Mouse (Mus musculus) heart, embryonic 14.5 days (tissue): ENCODE results near the gene Pyy. TPM values are rescaled to one million over a fixed set of nuclear protein-coding genes. Genes with fewer than 3 reads are reported as not detected.

ENCODE experiments used
- ATAC-seq: fragments of 200-750 bp; cut with Nextera tagmentation; 2 replicates; pipeline ENCODE4 v1.8.0; 2017; ENCODE audit warnings: low read depth, moderate TSS enrichment; ENCODE audit not compliant: insufficient number of reproducible peaks, insufficient read depth, low FRiP score
- H3K27ac ChIP-seq, 2 experiments: fragments of 200-500 bp in 1 of 2; fragments of 300-500 bp in 1 of 2; sonication (generic) in 1 of 2; replicated peaks in 1 of 2; 2 replicates each; pipeline ENCODE4 v1.5.1; 2012 to 2014; ENCODE audit warnings: low read depth in 2 of 2, low read length in 2 of 2, control low read depth in 1 of 2, mild to moderate bottlenecking in 1 of 2, mixed read lengths in 1 of 2; ENCODE audit not compliant: control insufficient read depth in 1 of 2, insufficient read depth in 1 of 2
- H3K27me3 ChIP-seq: fragments of 300-500 bp; sonication (generic); 2 replicates; pipeline ENCODE4 v1.6.1; 2014; ENCODE audit warnings: mild to moderate bottlenecking, low read length, control low read depth; ENCODE audit not compliant: control insufficient read depth, insufficient read depth
- H3K36me3 ChIP-seq: fragments of 300-500 bp; sonication (generic); 2 replicates; pipeline ENCODE4 v1.6.1; 2014; ENCODE audit warnings: mild to moderate bottlenecking, control low read depth, low read length, mixed read lengths; ENCODE audit not compliant: control insufficient read depth, insufficient read depth
- H3K4me1 ChIP-seq, 2 experiments: fragments of 200-500 bp in 1 of 2; fragments of 300-500 bp in 1 of 2; sonication (generic) in 1 of 2; 2 replicates each; pipeline ENCODE4 v1.6.1; 2012 to 2014; ENCODE audit warnings: low read length in 2 of 2, control low read depth in 1 of 2, mixed read lengths in 1 of 2; ENCODE audit not compliant: control insufficient read depth in 2 of 2, insufficient read depth in 2 of 2
- H3K4me2 ChIP-seq: fragments of 300-500 bp; sonication (generic); 2 replicates; pipeline ENCODE4 v1.6.1; 2014; ENCODE audit warnings: mild to moderate bottlenecking, low read length
- H3K4me3 ChIP-seq, 2 experiments: fragments of 200-500 bp in 1 of 2; fragments of 300-500 bp in 1 of 2; sonication (generic) in 1 of 2; 2 replicates each; pipeline ENCODE4 v1.5.1; 2012 to 2014; ENCODE audit warnings: low read length in 2 of 2, mild to moderate bottlenecking in 2 of 2, control low read depth in 1 of 2, low read depth in 1 of 2, moderate library complexity in 1 of 2; ENCODE audit not compliant: control insufficient read depth in 1 of 2, insufficient read depth in 1 of 2
- H3K9ac ChIP-seq: fragments of 300-500 bp; sonication (generic); 2 replicates; pipeline ENCODE4 v1.6.1; 2014; ENCODE audit warnings: mild to moderate bottlenecking, low read length
- H3K9me3 ChIP-seq: fragments of 300-500 bp; sonication (generic); 2 replicates; pipeline ENCODE4 v1.6.1; 2016; ENCODE audit warnings: low read length, control low read depth; ENCODE audit not compliant: control insufficient read depth
- WGBS: fragments of 180-500 bp; shearing (Covaris S2); extraction: QIAGEN DNeasy Blood & Tissue Kit; methylation state at CpG from one replicate; pipeline ENCODE4 v1.1.7; 2014; 5-methylcytosine and 5-hydroxymethylcytosine counted together
- polyA plus RNA-seq: library from polyadenylated mRNA; unstranded; fragments of >200 nt; fragmentation: Nextera tagmentation; extraction: Ambion mirVana; gene quantifications from 2 replicates; pipeline ENCODE4 v1.2.1, GENCODE M21; 2014

Gene Pyy
- not detected in 2 replicates for polyA plus RNA-seq

DNA sequence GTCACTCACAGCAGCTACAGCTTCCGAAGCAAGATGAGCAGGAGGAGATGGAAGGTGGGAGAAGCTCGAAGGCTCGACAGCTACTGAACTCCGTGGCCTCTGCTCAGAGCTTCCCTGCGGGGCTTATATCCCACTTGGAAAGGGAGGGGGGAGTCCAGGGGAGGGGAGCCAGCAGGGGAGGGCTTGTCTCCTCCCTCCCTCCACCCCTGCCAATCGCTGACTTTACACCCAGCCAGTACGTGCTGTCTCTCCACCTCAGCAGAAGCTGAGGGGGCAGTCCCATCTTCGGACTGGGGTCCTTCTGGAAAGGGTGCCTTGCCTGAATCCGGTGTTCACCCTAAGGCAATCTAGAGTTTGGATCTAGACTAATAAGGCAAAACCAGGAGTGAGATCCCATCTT is at the start of gene Pyy:
TSS of gene Pyy (minus strand) at position 101 of the 400 bp plus-strand sequence.
- Histone ChIP-seq H3K4me3 (no peak within 1 kb of the TSS), H3K9me3 (no peaks in the 10 kb centered on the region), H3K4me2 (peak within 1 kb of the TSS; percentile 11; the same call in 1 of the 2 replicates), H3K9ac (no peak within 1 kb of the TSS), H3K36me3 (no peaks in the 10 kb centered on the region), H3K27me3 (peaks cover 64% of the 10 kb centered on the region), H3K27ac (no peak within 1 kb of the TSS), H3K4me1 (no peaks in the 10 kb centered on the region)
- ATAC-seq: no peak
- 7% methylated on average over 9 of the region's 9 CpGs for WGBS

DNA sequence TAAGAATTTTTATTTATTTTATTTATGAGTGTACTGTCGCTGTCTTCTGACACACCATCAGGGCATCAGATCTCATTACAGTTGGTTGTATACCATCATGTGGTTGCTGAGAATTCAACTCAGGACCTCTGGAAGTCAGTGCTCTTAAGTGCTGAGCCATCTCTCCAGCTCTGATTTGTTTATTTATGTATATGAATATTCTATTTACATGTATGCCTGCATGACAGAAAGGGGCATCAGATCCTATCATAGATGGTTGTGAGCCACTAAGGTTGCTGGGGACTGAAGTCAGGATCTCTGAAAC is 49.1 kb upstream of the Pyy start:
- H3K27ac ChIP-seq: no peak overlapping the region
- H3K4me3 ChIP-seq: no peak overlapping the region; a peak in 1 of 4 replicates
- H3K27me3 ChIP-seq: no peaks in the 10 kb centered on the region
- H3K9ac ChIP-seq: no peak overlapping the region
- no peak for ATAC-seq
- no peak overlapping the region for H3K4me2 ChIP-seq
- peaks cover 0 to 8% of the 10 kb centered on the region in 2 experiments; a peak in 2 of 4 replicates for H3K4me1 ChIP-seq
- H3K36me3 ChIP-seq: peaks cover 34% of the 10 kb centered on the region
- H3K9me3 ChIP-seq: no peaks in the 10 kb centered on the region
- 15% methylated on average over 1 of the region's 1 CpGs for WGBS

DNA sequence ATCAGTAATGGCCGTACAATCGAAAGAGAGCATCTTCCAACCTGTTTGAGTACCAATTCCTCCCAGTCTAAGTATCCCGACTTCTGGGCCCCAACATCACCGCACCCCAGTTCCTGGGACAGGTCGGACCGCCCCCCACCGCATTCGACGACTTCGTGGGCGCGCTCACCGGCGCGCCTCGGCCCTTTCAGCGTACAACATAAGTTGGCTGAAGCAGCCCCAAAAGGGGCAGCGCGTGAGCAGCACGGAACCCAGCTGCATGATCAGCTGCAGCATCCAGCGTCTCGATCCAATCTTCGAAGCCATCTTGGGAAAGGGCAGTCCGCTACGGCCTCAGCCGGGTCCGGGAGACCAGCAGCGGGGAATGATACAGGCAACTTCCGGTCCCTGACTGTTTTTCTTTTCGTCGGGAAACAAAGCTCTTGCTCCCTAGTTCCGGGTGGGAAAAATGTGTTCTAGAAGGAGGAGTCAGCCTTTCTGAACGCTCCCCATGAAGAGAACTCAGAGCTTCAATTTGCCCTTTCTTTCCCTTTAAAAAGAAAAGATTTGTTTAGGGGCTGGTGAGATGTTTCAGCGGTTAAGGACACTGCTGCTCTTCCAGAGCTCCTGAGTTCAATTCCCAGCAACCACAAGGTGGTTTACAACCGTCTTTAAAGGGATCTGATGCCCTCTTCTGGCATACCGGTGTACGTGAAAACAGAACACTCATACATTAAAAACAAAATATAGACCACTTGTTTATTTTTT is 48.6 kb upstream of the Pyy start, which contains the start of gene Tmem101:
TSS of gene Tmem101 (minus strand) at position 366 of the 747 bp plus-strand sequence.
- Histone ChIP-seq H3K9me3 (no peaks in the 10 kb centered on the region), H3K27ac (peak within 1 kb of the TSS in 1 of 2 experiments; percentile 12; a peak in 1 of 4 replicates), H3K36me3 (peaks cover 30% of the 10 kb centered on the region), H3K4me1 (peaks cover 0 to 8% of the 10 kb centered on the region in 2 experiments; a peak in 2 of 4 replicates), H3K27me3 (no peaks in the 10 kb centered on the region), H3K9ac (peak within 1 kb of the TSS; percentile 81), H3K4me3 (peak within 1 kb of the TSS; percentile 73 to 74), H3K4me2 (peak within 1 kb of the TSS; percentile 93)
- peak; percentile 71 for ATAC-seq
- WGBS: under 1% methylated on average over 37 of the region's 37 CpGs

DNA sequence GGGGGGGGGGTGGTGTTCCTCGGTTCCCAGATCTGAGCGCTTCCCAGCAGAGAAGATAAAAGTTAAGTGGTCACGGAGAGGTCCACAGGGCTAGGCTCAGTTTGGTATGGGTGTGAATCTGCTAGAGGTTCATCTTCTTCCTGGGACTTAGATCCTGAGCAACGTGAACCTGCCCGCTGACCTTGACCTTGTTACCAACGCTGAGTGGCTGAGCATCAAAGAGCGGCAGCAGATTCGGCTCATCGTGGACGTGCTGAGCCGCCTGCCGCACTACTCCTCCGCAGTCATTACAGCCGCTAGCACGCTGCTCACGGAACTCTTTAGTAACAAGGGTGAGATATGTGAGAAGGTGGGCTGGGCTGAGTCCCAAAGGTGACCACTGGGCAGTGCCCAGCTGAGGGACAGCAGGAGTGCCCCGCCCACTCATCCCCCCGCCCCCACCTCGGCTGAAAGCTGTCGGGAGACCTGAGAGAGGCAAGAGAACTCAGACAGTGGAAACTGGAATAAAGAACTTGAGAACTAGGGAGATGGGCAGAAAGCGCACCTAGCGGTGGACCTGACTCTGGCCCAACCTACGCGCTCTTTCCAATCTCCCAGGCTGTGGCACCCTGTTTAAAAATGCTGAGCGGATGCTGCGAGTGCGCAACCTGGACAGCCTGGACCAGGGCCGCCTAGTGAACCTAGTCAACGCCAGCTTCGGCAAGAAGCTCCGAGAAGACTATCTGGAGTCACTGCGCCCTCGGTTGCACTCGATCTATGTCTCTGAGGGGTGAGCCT is 39.8 kb upstream of the Pyy start:
- peaks cover 54% of the 10 kb centered on the region for H3K27me3 ChIP-seq
- H3K9ac ChIP-seq: no peak overlapping the region
- H3K4me3 ChIP-seq: peak overlapping the region; percentile 1 to 41; a peak in 3 of 4 replicates
- H3K4me1 ChIP-seq: peaks cover 8 to 24% of the 10 kb centered on the region in 2 experiments; a peak in 3 of 4 replicates
- peak overlapping the region; percentile 71 for H3K4me2 ChIP-seq
- ATAC-seq: no peak
- peaks cover 3% of the 10 kb centered on the region; the same call in 1 of the 2 replicates for H3K36me3 ChIP-seq
- 12% methylated on average over 34 of the region's 34 CpGs for WGBS
- no peak overlapping the region for H3K27ac ChIP-seq
- H3K9me3 ChIP-seq: no peaks in the 10 kb centered on the region

DNA sequence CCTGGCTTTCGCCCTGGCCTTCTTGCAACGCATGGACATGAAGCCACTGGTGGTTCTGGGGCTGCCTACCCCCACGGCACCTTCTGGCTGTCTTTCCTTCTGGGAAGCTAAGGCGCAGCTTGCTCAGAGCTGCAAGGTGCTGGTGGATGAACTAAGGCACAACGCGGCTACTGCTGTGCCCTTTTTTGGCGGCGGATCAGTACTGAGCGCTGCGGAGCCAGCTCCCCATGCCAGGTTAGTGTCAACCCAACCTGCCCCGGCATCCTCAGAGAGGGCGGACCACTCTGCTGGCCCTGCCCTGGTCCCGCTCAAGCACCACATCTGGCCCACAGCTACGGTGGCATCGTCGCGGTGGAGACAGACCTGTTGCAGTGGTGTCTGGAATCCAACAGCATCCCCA is 38.9 kb upstream of the Pyy start:
- H3K9ac ChIP-seq: no peak overlapping the region
- peak overlapping the region in 1 of 2 experiments; percentile 41; a peak in 1 of 4 replicates for H3K4me3 ChIP-seq
- no peak for ATAC-seq
- no peaks in the 10 kb centered on the region for H3K9me3 ChIP-seq
- peaks cover 8 to 24% of the 10 kb centered on the region in 2 experiments; a peak in 3 of 4 replicates for H3K4me1 ChIP-seq
- H3K27me3 ChIP-seq: peaks cover 54% of the 10 kb centered on the region
- no peak overlapping the region for H3K27ac ChIP-seq
- 10% methylated on average over 17 of the region's 17 CpGs for WGBS
- H3K36me3 ChIP-seq: no peaks in the 10 kb centered on the region
- H3K4me2 ChIP-seq: peak overlapping the region; percentile 71

DNA sequence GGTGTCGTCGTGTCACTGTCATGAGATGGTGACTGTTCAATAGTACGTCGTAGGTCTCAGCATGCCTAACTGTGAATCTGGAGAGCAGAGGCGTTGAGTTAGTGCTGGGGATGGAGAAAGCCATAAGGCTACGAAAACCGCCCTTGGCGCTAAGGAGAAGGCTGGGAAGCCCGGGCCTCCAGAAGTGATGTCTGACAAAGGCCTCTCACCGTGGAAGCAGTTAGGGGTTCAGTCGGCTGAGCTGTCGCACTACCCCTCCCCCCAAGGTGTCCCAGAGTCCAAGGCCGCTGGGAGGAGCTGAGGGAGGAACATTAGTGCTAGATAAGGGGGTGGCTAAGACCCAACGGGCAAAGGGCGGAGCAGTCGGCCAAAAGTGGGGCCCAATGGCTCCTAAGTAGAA is 38.4 kb upstream of the Pyy start:
- no peak for ATAC-seq
- H3K27me3 ChIP-seq: peaks cover 54% of the 10 kb centered on the region
- 4% methylated on average over 16 of the region's 16 CpGs for WGBS
- no peaks in the 10 kb centered on the region for H3K9me3 ChIP-seq
- H3K9ac ChIP-seq: peak overlapping the region; percentile 58
- peaks cover 8 to 24% of the 10 kb centered on the region in 2 experiments; a peak in 3 of 4 replicates for H3K4me1 ChIP-seq
- H3K4me3 ChIP-seq: peak overlapping the region; percentile 38 to 41
- no peak overlapping the region for H3K27ac ChIP-seq
- peak overlapping the region; percentile 71 for H3K4me2 ChIP-seq
- H3K36me3 ChIP-seq: no peaks in the 10 kb centered on the region

DNA sequence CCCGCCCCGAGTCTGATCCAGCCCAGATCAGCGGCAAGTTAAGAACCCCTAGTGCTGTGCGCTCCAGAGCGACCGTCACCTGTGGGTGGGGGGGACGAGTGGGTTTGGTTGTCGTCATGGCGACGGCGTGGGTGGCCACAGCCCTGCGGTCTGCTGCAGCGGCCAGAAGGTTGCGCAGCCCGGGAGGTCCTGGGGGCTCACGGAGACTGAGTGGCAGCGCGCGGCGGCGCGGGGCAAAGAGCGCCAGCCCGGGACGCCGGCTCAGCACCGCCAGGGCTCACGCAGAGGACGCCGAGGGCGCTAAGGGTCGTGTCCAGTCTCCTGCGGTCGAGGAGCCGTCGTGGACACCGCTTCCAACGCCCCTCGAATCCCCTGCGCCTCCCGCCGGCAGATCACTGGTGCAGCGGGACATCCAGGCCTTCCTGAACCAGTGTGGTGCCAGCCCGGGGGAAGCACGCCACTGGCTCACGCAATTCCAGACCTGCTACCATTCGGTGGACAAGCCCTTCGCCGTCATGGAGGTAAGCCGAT is 37.9 kb upstream of the Pyy start, which contains the start of gene Nags:
TSS of gene Nags (plus strand) at position 43 of the 531 bp plus-strand sequence.
- H3K27me3 ChIP-seq: peaks cover 54% of the 10 kb centered on the region
- H3K4me3 ChIP-seq: peak within 1 kb of the TSS; percentile 38 to 41
- no peak within 1 kb of the TSS for H3K27ac ChIP-seq
- no peaks in the 10 kb centered on the region for H3K36me3 ChIP-seq
- H3K4me2 ChIP-seq: peak within 1 kb of the TSS; percentile 71
- ATAC-seq: no peak
- H3K9me3 ChIP-seq: no peaks in the 10 kb centered on the region
- H3K9ac ChIP-seq: peak within 1 kb of the TSS; percentile 58
- H3K4me1 ChIP-seq: peaks cover 8 to 24% of the 10 kb centered on the region in 2 experiments; a peak in 3 of 4 replicates
- WGBS: 1% methylated on average over 50 of the region's 50 CpGs
